Mouse (Mus musculus) neutrophil, adult 5-6 weeks (primary cell): ENCODE data around the gene Gucy2f. TPM values are rescaled to one million over a fixed set of nuclear protein-coding genes. Genes with fewer than 3 reads are reported as not detected.

Source experiments
- ATAC-seq: fragments of 151-379, 151-347 bp; 2 replicates; pipeline ENCODE4 v1.8.0; 2017; ENCODE audit warnings: mild to moderate bottlenecking, moderate TSS enrichment; ENCODE audit not compliant: insufficient number of reproducible peaks, poor library complexity, low FRiP score, severe bottlenecking; ENCODE audit errors: extremely low read depth
- total RNA-seq: library from RNA; stranded (forward); fragments of 200-1000 nt; gene quantifications from 2 replicates; pipeline ENCODE4 v1.2.3, GENCODE M21; 2017

Gene Gucy2f
- total RNA-seq, 1 experiment from 2014 or later: under 0.01 TPM

- no peak for ATAC-seq
Measured at GRCm38 (mm10) chrX:142062585-142062984, 134.1 kb downstream of the Gucy2f start.

Other genes with a start within 250 kb of the Gucy2f start
- gene Nxt2, start 29.8 kb upstream of the Gucy2f start, total RNA-seq: 9.7 and 11.5 TPM in 2 replicates
- gene Kcne1l, start 109.4 kb upstream of the Gucy2f start, total RNA-seq: not detected in 2 replicates
- gene Acsl4, start 193.6 kb upstream of the Gucy2f start, total RNA-seq: 16.7 and 18.6 TPM in 2 replicates